Comparison of ENCODE assay signal across 17 mouse cellular contexts in genomic region chr6:5282418-5282817, GRCm38 (mm10). TPM values are rescaled to one million over a fixed set of nuclear protein-coding genes. Genes with fewer than 3 reads are reported as not detected.
DNase-seq lines count a peak whose midpoint lies in the region; ATAC-seq and TF ChIP-seq lines count a peak whose summit lies in the region.
"Had no signal": no experiment of that assay in that cellular context is flagged by ENCODE, and none has a peak within 500 bp of the region (broad histone marks: within the 10 kb centered on the region; RNA-seq: fewer than 3 reads in every experiment).

No protein-coding gene starts in this region.

- ATAC-seq in hindbrain, embryonic 16.5 days = peak; percentile 64; the same call in 1 of the 2 replicates
- no peak for ATAC-seq in neural tube, embryonic 13.5 days (ENCODE audit: low read depth)
- ATAC-seq: CD4-positive, CD25-positive, alpha-beta regulatory T cell, adult 4 months had no signal

- no peak overlapping the region for H3K4me2 ChIP-seq in hindbrain, embryonic 16.5 days (ENCODE audit: low read length)
- no peak overlapping the region for H3K4me2 ChIP-seq in neural tube, embryonic 13.5 days
- H3K4me2 ChIP-seq: heart, embryonic 11.5 days; lung, embryonic 14.5 days had no signal

- H3K36me3 ChIP-seq in liver, adult 2 months (ENCODE audit: control insufficient read depth, insufficient read depth, low read length) = peaks cover 11% of the 10 kb centered on the region
- no peaks in the 10 kb centered on the region for H3K36me3 ChIP-seq in hindbrain, embryonic 16.5 days (ENCODE audit: control insufficient read depth, insufficient read depth, low read length)
- no peaks in the 10 kb centered on the region for H3K36me3 ChIP-seq in neural tube, embryonic 13.5 days

- no peak for TF ChIP-seq POLR2A in liver, adult 2 months (IDR thresholded peaks at IDR 0.05; ENCODE audit: extremely low read depth, insufficient read depth, low read length)
- no peak for TF ChIP-seq POLR2A in brain, embryonic 14.5 days (IDR thresholded peaks at IDR 0.05; ENCODE audit: borderline replicate concordance, extremely low read depth, insufficient read depth, insufficient read length, poor library complexity, severe bottlenecking)

- H3K27me3 ChIP-seq in liver, adult 2 months (ENCODE audit: control insufficient read depth, insufficient read depth, low read length) = no peaks in the 10 kb centered on the region
- H3K27me3 ChIP-seq in hindbrain, embryonic 16.5 days (replicated peaks; ENCODE audit: control insufficient read depth, insufficient read depth, low read length) = no peaks in the 10 kb centered on the region
- no peaks in the 10 kb centered on the region for H3K27me3 ChIP-seq in neural tube, embryonic 13.5 days

- H3K4me3 ChIP-seq in liver, adult 2 months (ENCODE audit: insufficient read depth, low read depth, low read length) = no peak overlapping the region
- no peak overlapping the region for H3K4me3 ChIP-seq in hindbrain, embryonic 16.5 days (ENCODE audit: low read length)
- H3K4me3 ChIP-seq in neural tube, embryonic 13.5 days = no peak overlapping the region
- H3K4me3 ChIP-seq in gastrocnemius, adult 2 months = no peak overlapping the region
- H3K4me3 ChIP-seq: limb, embryonic 10.5 days had no signal

- H3K9ac ChIP-seq in liver, adult 2 months (ENCODE audit: low read depth, low read length) = no peak overlapping the region
- H3K9ac ChIP-seq in hindbrain, embryonic 16.5 days (ENCODE audit: low read depth, low read length) = no peak overlapping the region
- H3K9ac ChIP-seq in neural tube, embryonic 13.5 days = no peak overlapping the region
- H3K9ac ChIP-seq: lung, embryonic 14.5 days had no signal

- H3K79me2 ChIP-seq in liver, adult 2 months (ENCODE audit: control insufficient read depth, insufficient read depth, low read length) = peaks cover 2% of the 10 kb centered on the region; the same call in 1 of the 2 replicates

- intact Hi-C loops in gastrocnemius, adult 2 months (cut with DNase I) = no loop called here

- H3K9me3 ChIP-seq in hindbrain, embryonic 16.5 days (ENCODE audit: control insufficient read depth, low read length) = no peaks in the 10 kb centered on the region
- H3K9me3 ChIP-seq in neural tube, embryonic 13.5 days = no peaks in the 10 kb centered on the region
- H3K9me3 ChIP-seq: limb, embryonic 10.5 days had no signal

- peak overlapping the region; percentile 16; the same call in 1 of the 2 replicates for H3K27ac ChIP-seq in liver, adult 2 months (replicated peaks; ENCODE audit: insufficient read depth, low read depth, low read length)
- H3K27ac ChIP-seq in hindbrain, embryonic 16.5 days (ENCODE audit: low read depth, low read length) = no peak overlapping the region
- H3K27ac ChIP-seq in neural tube, embryonic 13.5 days (replicated peaks) = 0 out of 2 replicates have a peak overlapping the region, but pooled peaks have one; percentile 10
- H3K27ac ChIP-seq in gastrocnemius, adult 2 months = no peak overlapping the region
- H3K27ac ChIP-seq: limb, embryonic 10.5 days had no signal

- WGBS in liver, adult 2 months = 79% methylated on average over 7 of the region's 7 CpGs
- 30% methylated on average over 7 of the region's 7 CpGs for WGBS in hindbrain, embryonic 16.5 days
- 34% methylated on average over 7 of the region's 7 CpGs for WGBS in neural tube, embryonic 13.5 days

- H3K4me1 ChIP-seq in liver, adult 2 months (ENCODE audit: control insufficient read depth, insufficient read depth, low read length) = peaks cover 16% of the 10 kb centered on the region
- H3K4me1 ChIP-seq in hindbrain, embryonic 16.5 days (ENCODE audit: control insufficient read depth, insufficient read depth, low read depth, low read length) = peaks cover 3% of the 10 kb centered on the region; the same call in 1 of the 2 replicates
- peaks cover 18% of the 10 kb centered on the region for H3K4me1 ChIP-seq in neural tube, embryonic 13.5 days (replicated peaks)

- TF ChIP-seq CTCF in liver, adult 2 months (IDR thresholded peaks at IDR 0.05; ENCODE audit: low read depth, low read length) = no peak
- TF ChIP-seq CTCF in brain, embryonic 14.5 days (IDR thresholded peaks at IDR 0.05; ENCODE audit: borderline replicate concordance, extremely low read depth, insufficient read depth, insufficient read length) = no peak
- no peak for TF ChIP-seq CTCF in gastrocnemius, adult 2 months (IDR thresholded peaks at IDR 0.05)

- DNase-seq in liver, adult 2 months (ENCODE audit: extremely low read depth, low read depth, low spot score) = peak; percentile 19
- no peak for DNase-seq in liver
- DNase-seq in brain, embryonic 14.5 days (ENCODE audit: low read depth) = peak; percentile 67
- no peak for DNase-seq in gastrocnemius, adult 2 months
- no peak for DNase-seq in retina, postnatal 1 day
- DNase-seq: adrenal gland, adult 8-10 months; cerebellum, adult 9-10 months; gastrocnemius, postnatal 36 days; heart, postnatal 36 days; kidney, adult 11 months; kidney, postnatal 25 days; lung, embryonic 14.5 days had no signal

RNA-seq across cellular contexts. Expression of gene Pon2, which starts 15.8 kb away (rescaled TPM):
- total RNA-seq in liver, adult 2 months (2014; rRNA removed) = 36.1 and 46.2 TPM in 2 replicates
- 17.1 and 19.8 TPM in 2 replicates for polyA plus RNA-seq in liver, adult 2 months (2012; rRNA removed)
- polyA plus RNA-seq in brain, embryonic 14.5 days (2012; rRNA removed) = 9.7 and 14.0 TPM in 2 replicates
- 40.7 and 41.3 TPM in 2 replicates for polyA plus RNA-seq in hindbrain, embryonic 16.5 days (2015; fragmentation: Nextera tagmentation; extraction: Ambion mirVana)
- 34.6 and 35.4 TPM in 2 replicates for polyA plus RNA-seq in neural tube, embryonic 13.5 days (2015; fragmentation: Nextera tagmentation; extraction: Ambion mirVana)
- 10 to 100 TPM; 14.8 to 14.9 TPM for total RNA-seq in gastrocnemius, adult 2 months (2021)

RNA-seq across cellular contexts. Expression of gene Pon3, which starts 26.3 kb away (rescaled TPM):
- 136 and 148 TPM in 2 replicates for total RNA-seq in liver, adult 2 months (2014; rRNA removed)
- polyA plus RNA-seq in liver, adult 2 months (2012; rRNA removed) = 32.2 and 38.5 TPM in 2 replicates
- 2.3 and 3.5 TPM in 2 replicates for polyA plus RNA-seq in brain, embryonic 14.5 days (2012; rRNA removed)
- 5.6 and 6.2 TPM in 2 replicates for polyA plus RNA-seq in hindbrain, embryonic 16.5 days (2015; fragmentation: Nextera tagmentation; extraction: Ambion mirVana)
- 5.2 and 5.3 TPM in 2 replicates for polyA plus RNA-seq in neural tube, embryonic 13.5 days (2015; fragmentation: Nextera tagmentation; extraction: Ambion mirVana)
- 10 to 100 TPM; 33.2 to 35.8 TPM for total RNA-seq in gastrocnemius, adult 2 months (2021)

Comparison
In these comparisons a context has a peak if more than half of its experiments do, and no peak if none do; other contexts are left out.
1. DNase-seq: peak in liver, adult 2 months (single experiment) and brain, embryonic 14.5 days (single experiment); none in liver (single experiment), gastrocnemius, adult 2 months (single experiment) and retina, postnatal 1 day (single experiment).
2. H3K27ac ChIP-seq: peak in liver, adult 2 months (single experiment) and neural tube, embryonic 13.5 days (single experiment); none in hindbrain, embryonic 16.5 days (single experiment) and gastrocnemius, adult 2 months (single experiment).